Mouse (Mus musculus): Measurements from ENCODE around the gene Sept8.
A peak's percentile ranks its signal among the peaks of the same experiment; 100 is the strongest.

Sept8 gene

GRCm38 (mm10) chr11:53566646-53567045 lies 47.6 kb downstream of the Sept8 start:
- DNase-seq (ENCODE audit: extremely low read depth, low read depth, low spot score): no peak

DNA sequence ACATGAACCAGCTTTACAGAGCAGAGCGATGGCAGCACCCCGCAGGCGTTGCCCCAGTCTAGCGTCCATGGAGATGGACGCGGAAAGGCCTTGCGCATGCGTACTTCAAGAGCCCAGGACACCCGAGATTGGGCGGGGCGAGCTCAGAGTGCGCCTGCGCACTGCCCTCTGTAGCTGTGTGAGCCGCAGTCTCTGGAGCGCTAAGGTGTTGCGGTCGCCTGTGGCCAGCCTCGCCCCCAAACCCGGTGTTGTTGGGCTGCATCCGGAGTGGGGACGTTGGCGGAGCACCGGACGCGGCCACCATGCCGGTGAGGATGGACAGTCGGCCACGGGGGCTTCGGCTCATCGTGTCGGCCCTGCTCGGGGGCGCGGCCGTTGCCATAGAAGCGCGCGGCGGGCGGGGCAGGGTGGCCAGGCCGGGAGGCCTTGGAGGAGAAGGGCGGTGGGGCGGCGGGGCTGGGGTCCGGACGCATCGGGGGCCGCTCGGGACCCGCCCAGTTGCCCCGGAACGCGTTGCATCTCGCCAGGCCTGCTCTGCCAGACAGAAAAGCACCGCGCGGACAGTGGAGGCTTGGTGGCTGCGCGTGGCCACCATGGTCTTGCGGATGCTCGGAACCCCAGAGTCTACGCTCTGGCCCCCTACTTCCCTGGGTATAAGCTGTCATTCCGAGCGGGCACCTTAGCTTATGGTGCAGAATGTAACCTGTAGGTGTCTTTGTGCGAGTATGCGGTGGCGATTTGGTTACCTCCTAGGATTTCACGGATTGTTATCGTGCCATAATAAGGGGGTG lies 48.4 kb downstream of the Sept8 start, which contains the start of gene Kif3a:
Kif3a (plus strand) TSS at position 156 of the 791 bp plus-strand sequence.
- DNase-seq (ENCODE audit: extremely low read depth, low read depth, low spot score): peak; percentile 19

DNA sequence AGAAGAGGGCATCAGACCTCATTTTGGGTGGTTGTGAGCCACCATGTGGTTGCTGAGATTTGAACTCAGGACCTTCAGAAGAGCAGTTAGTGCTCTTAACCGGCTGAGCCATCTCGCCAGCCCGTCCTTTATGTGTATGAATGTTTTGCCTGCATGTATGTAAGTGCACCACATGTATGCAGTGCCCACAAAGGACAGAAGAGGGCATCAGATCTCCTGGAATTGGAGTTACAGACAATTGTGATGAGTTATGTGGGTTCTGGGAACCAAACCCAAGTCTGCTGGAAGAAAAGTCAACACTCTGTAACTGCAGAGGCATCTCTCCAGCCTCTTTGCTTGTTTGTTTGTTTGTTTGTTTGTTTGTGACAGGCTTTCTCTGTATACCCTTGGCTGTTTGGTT lies 61.5 kb downstream of the Sept8 start:
- no peak for DNase-seq (ENCODE audit: extremely low read depth, low read depth, low spot score)

- DNase-seq (ENCODE audit: extremely low read depth, low read depth, low spot score): no peak
Measured at GRCm38 (mm10) chr11:53583151-53583550, 64.1 kb downstream of the Sept8 start.

DNA sequence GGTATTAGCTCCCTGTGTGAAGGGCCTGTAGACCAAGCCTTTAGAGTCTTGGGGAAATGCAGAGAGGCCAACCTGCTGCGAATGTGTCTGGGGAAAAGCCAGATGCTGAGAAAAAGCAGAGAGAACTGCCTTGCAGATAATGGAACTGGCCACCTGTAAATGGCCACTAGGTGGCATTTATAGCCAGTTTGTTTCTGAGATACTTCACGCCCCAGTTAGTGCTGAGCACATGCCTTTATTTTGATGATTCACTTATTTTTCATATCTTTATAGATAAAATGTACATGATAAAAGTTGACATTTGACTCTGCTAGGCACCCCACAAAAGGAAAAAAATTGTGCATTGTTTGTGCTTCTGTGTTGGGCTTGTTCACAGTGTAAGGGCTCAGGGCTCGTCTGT lies 65.8 kb downstream of the Sept8 start:
- DNase-seq (ENCODE audit: extremely low read depth, low read depth, low spot score): no peak

GRCm38 (mm10) chr11:53585510-53585909 lies 66.5 kb downstream of the Sept8 start:
- DNase-seq (ENCODE audit: extremely low read depth, low read depth, low spot score): no peak

GRCm38 (mm10) chr11:53588279-53588678 lies 69.2 kb downstream of the Sept8 start:
- no peak for DNase-seq (ENCODE audit: extremely low read depth, low read depth, low spot score)

DNA sequence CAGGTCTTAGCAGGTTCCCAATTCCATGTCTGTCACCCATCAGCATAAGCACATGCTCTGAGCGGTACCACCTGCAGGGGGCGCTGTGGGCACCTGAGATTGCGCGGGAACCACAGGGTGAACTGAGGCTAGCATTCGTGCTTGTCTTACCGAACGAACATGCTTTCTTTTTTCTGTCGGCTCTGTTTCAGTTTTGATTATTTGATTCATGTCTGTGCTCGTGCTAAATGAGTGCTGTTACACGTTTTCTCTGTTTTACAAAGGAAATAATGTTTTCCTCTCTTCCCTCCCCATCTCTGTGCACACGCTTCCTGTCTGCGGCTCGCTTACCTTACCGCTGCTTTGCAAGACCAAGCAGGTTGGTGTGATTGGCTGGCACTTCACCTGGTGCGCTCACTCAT lies 71.3 kb downstream of the Sept8 start:
- no peak for DNase-seq (ENCODE audit: extremely low read depth, low read depth, low spot score)

- no peak for DNase-seq (ENCODE audit: extremely low read depth, low read depth, low spot score)
Measured at GRCm38 (mm10) chr11:53591116-53591515, 72.1 kb downstream of the Sept8 start.
